Mouse (Mus musculus): ENCODE measurements around the gene Chrnd.

The Chrnd gene

GRCm38 (mm10) chr1:87226409-87227159, 36.2 kb downstream of the Chrnd start:
- in situ Hi-C loops (cut with MboI, MseI): no loop called here

- in situ Hi-C loops (cut with MboI, MseI): no loop called here
These were observed 36.7 kb downstream of the Chrnd start for GRCm38 (mm10) chr1:87227160-87227550.

GRCm38 (mm10) chr1:87230606-87231005, 40.2 kb downstream of the Chrnd start:
- in situ Hi-C loops (cut with MboI, MseI): no loop called here

DNA sequence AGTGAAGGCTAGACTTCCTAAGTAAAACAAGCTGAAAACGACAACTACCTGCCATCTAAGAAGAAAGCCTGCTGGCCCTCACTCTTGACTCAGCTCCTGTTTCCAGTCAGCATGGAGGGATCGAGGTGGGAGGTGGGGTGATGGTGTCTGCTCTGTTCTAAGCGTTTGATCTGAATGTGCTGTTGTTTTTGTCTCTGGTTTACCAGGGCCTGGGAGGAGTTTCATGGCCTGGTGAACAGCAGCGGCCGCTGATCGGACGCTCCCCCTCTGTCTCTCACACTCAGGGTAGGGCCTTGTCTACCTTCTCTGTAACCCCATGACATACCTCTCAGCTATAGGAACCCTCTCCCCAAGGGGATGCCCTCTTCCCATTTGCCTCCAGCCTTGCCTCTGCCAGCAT, 41.8 kb downstream of the Chrnd start:
- in situ Hi-C loops (cut with MboI, MseI): no loop called here

GRCm38 (mm10) chr1:87239056-87239455, 48.6 kb downstream of the Chrnd start:
- in situ Hi-C loops (cut with MboI, MseI): no loop called here

DNA sequence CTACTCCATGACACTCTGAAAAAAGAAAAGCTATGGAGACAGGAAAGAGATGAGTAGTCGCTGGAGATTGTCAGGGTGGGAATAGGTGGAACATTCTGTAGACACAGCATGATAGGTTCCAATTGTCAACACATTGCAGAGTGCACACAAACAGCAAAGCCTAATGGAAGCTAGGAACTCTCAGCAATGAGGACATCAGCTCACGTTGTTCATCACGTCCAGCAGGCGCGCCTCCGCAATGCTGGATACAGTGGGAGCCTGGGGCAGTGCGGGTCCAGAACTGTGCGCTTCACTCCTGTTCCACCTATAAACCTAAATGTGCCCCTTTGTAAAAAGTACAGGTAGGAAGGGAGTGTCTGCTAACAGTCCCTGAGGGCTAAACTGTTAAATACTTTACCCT, 52.6 kb downstream of the Chrnd start:
- in situ Hi-C loops (cut with MboI, MseI): loop anchor here (10.0 kb wide), 1 partner anchor 172 kb away; no protein-coding TSS in a partner anchor

DNA sequence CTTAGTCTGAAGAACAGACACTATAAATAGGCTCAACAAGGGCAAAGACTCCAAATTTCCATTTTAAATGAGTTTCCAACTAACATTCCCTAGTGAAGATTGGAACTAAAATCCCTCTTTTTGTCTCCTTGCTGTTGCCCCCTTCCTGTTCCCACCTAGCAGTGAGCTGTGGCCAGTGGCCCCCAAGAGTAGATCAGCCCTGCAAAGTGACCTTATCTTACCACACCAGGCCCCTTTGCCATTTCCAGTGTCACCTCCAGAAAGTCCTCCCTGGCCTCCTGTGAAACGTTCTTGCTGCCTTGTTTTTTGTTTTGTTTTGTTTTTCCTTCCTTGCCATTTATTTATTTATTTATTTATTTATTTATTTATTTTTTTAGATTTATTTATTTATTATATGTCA, 55.0 kb downstream of the Chrnd start:
- in situ Hi-C loops (cut with MboI, MseI): loop anchor here (10.0 kb wide), 1 partner anchor 169 kb away; no protein-coding TSS in a partner anchor

DNA sequence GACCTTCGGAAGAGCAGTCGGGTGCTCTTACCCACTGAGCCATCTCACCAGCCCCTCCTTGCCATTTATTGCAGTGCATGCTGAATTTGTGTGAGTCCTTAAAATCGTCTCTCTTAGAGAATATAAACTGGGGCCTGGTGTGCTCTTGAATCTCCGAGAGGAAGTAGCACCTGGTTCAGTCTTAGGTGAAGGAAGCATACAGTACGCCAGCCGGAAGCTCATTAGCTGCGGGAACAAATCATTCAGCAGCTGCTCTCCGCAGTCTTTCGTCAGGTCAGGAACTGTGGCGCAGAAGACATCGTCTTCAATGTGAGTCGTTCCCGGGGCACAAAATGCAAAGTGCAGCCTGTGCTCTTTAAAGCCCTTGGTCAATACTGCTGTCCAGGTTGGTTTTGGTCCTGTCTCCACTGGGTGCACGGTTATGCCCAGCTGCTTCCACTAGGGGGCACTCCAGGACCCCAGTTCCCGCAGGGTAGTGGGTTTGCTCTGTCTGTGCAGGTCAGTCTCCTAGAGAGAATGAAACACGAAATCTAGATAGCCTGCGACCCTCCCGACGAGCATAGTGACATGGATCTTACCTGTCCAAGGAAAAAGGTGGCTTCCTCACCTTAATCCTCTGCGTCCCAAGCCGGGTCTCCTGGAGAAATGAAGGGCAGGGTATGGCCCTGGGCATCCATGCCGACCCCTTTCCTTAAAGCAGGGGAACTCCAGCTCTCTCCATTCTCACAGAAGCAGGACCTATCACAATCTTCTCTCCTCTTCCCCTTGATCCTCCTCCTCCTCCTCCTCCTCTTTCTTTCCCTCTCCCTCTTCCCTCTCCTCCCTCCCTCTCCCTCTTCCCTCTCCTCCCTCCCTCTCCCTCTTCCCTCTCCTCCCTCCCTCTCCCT, 55.8 kb downstream of the Chrnd start:
- in situ Hi-C loops (cut with MboI, MseI): loop anchor here (10.0 kb wide), 1 partner anchor 169 kb away; no protein-coding TSS in a partner anchor
